Mouse (Mus musculus): Measurements from ENCODE around the gene Dtl. TPM values are rescaled to one million over a fixed set of nuclear protein-coding genes. Genes with fewer than 3 reads are reported as not detected.
A peak's percentile ranks its signal among the peaks of the same experiment; 100 is the strongest.

Dtl gene
- total and polyA plus RNA-seq, 2 experiments = 0.07 to 0.28 TPM

GRCm38 (mm10) chr1:191496676-191497075 is 78.7 kb downstream of the Dtl start:
- no peaks in the 10 kb centered on the region for H3K36me3 ChIP-seq (ENCODE audit: control insufficient read depth, insufficient read depth, low read length)
- DNase-seq (ENCODE audit: extremely low read depth, low read depth, low spot score) = no peak
- TF ChIP-seq CTCF (IDR thresholded peaks at IDR 0.05; ENCODE audit: low read depth, low read length) (no peak), POLR2A (IDR thresholded peaks at IDR 0.05; ENCODE audit: extremely low read depth, insufficient read depth, low read length) (no peak)
- no peaks in the 10 kb centered on the region for H3K27me3 ChIP-seq (ENCODE audit: control insufficient read depth, insufficient read depth, low read length)
- H3K27ac ChIP-seq (replicated peaks; ENCODE audit: insufficient read depth, low read depth, low read length) = no peak overlapping the region
- H3K79me2 ChIP-seq (ENCODE audit: control insufficient read depth, insufficient read depth, low read length) = no peaks in the 10 kb centered on the region
- 13% methylated on average over 1 of the region's 1 CpGs for WGBS
- no peak overlapping the region for H3K4me3 ChIP-seq (ENCODE audit: insufficient read depth, low read depth, low read length)
- H3K9ac ChIP-seq (ENCODE audit: low read depth, low read length) = no peak overlapping the region
- H3K4me1 ChIP-seq (ENCODE audit: control insufficient read depth, insufficient read depth, low read length) = peaks cover 16% of the 10 kb centered on the region

DNA sequence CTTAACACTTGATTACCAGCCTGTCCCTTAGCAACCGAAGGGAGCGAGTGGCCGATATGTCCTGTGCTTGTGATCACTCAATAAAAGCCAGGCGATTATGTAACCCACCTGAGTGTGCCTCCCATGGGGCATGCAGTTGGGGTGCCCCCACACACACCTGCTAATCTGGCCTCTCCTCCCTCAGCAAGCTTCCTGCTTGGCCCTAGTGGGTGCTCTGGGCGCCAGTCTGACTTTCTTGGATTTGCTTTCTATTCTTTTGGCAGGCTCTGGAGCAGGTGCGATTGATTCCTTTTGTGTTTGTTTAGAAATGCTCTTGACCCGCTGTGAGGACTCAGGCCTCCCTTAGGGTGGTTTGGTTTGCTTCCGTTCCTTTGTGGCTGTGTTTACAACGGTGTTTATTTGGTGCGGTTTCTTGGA is 80.3 kb downstream of the Dtl start:
- Histone ChIP-seq H3K27ac (replicated peaks; ENCODE audit: insufficient read depth, low read depth, low read length) (peak overlapping the region; percentile 96), H3K79me2 (ENCODE audit: control insufficient read depth, insufficient read depth, low read length) (no peaks in the 10 kb centered on the region), H3K4me3 (ENCODE audit: insufficient read depth, low read depth, low read length) (no peak overlapping the region), H3K27me3 (ENCODE audit: control insufficient read depth, insufficient read depth, low read length) (no peaks in the 10 kb centered on the region), H3K4me1 (ENCODE audit: control insufficient read depth, insufficient read depth, low read length) (peaks cover 16% of the 10 kb centered on the region), H3K36me3 (ENCODE audit: control insufficient read depth, insufficient read depth, low read length) (no peaks in the 10 kb centered on the region), H3K9ac (ENCODE audit: low read depth, low read length) (peak overlapping the region; percentile 11; the same call in 1 of the 2 replicates)
- TF ChIP-seq CTCF (IDR thresholded peaks at IDR 0.05; ENCODE audit: low read depth, low read length) = 0 out of 2 replicates have a peak, but pooled peaks have one; percentile 13
- no peak for TF ChIP-seq POLR2A (IDR thresholded peaks at IDR 0.05; ENCODE audit: extremely low read depth, insufficient read depth, low read length)
- WGBS = 17% methylated on average over 10 of the region's 10 CpGs
- peak; percentile 84 for DNase-seq (ENCODE audit: extremely low read depth, low read depth, low spot score)

DNA sequence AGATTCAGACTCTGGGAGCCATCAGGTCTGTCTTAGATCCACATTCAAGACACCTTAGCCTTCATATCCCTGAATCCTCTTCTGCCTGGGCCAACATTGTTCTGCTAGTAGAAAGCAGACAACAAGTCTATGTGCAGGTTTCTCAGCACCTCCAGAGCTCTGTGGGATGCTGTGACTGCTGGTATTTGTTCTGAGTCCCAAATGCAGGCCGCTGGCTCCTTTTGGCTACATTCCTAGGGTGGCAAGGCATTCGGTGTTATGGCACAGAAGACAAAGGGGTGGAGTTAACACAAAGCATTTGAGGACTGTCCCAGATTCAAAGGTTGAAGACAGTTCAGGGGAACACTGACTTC is 81.1 kb downstream of the Dtl start:
- Histone ChIP-seq H3K36me3 (ENCODE audit: control insufficient read depth, insufficient read depth, low read length) (no peaks in the 10 kb centered on the region), H3K9ac (ENCODE audit: low read depth, low read length) (no peak overlapping the region), H3K4me3 (ENCODE audit: insufficient read depth, low read depth, low read length) (no peak overlapping the region), H3K4me1 (ENCODE audit: control insufficient read depth, insufficient read depth, low read length) (peaks cover 16% of the 10 kb centered on the region), H3K27ac (replicated peaks; ENCODE audit: insufficient read depth, low read depth, low read length) (peak overlapping the region; percentile 96), H3K27me3 (ENCODE audit: control insufficient read depth, insufficient read depth, low read length) (no peaks in the 10 kb centered on the region), H3K79me2 (ENCODE audit: control insufficient read depth, insufficient read depth, low read length) (no peaks in the 10 kb centered on the region)
- WGBS = 17% methylated on average over 2 of the region's 2 CpGs
- DNase-seq (ENCODE audit: extremely low read depth, low read depth, low spot score) = peak; percentile 75
- TF ChIP-seq POLR2A (IDR thresholded peaks at IDR 0.05; ENCODE audit: extremely low read depth, insufficient read depth, low read length) = no peak
- TF ChIP-seq CTCF (IDR thresholded peaks at IDR 0.05; ENCODE audit: low read depth, low read length) = no peak

- no peak overlapping the region for H3K9ac ChIP-seq (ENCODE audit: low read depth, low read length)
- peaks cover 16% of the 10 kb centered on the region for H3K4me1 ChIP-seq (ENCODE audit: control insufficient read depth, insufficient read depth, low read length)
- H3K27ac ChIP-seq (replicated peaks; ENCODE audit: insufficient read depth, low read depth, low read length) = peak overlapping the region; percentile 96
- DNase-seq (ENCODE audit: extremely low read depth, low read depth, low spot score) = peak; percentile 89
- WGBS = 29% methylated on average over 13 of the region's 13 CpGs
- no peak for TF ChIP-seq POLR2A (IDR thresholded peaks at IDR 0.05; ENCODE audit: extremely low read depth, insufficient read depth, low read length)
- TF ChIP-seq CTCF (IDR thresholded peaks at IDR 0.05; ENCODE audit: low read depth, low read length) = no peak
- no peak overlapping the region for H3K4me3 ChIP-seq (ENCODE audit: insufficient read depth, low read depth, low read length)
- H3K36me3 ChIP-seq (ENCODE audit: control insufficient read depth, insufficient read depth, low read length) = no peaks in the 10 kb centered on the region
- no peaks in the 10 kb centered on the region for H3K27me3 ChIP-seq (ENCODE audit: control insufficient read depth, insufficient read depth, low read length)
- no peaks in the 10 kb centered on the region for H3K79me2 ChIP-seq (ENCODE audit: control insufficient read depth, insufficient read depth, low read length)
Measured at GRCm38 (mm10) chr1:191493476-191494302, 81.7 kb downstream of the Dtl start.

GRCm38 (mm10) chr1:191490446-191490845 is 84.9 kb downstream of the Dtl start:
- Histone ChIP-seq H3K27me3 (ENCODE audit: control insufficient read depth, insufficient read depth, low read length) (no peaks in the 10 kb centered on the region), H3K36me3 (ENCODE audit: control insufficient read depth, insufficient read depth, low read length) (no peaks in the 10 kb centered on the region), H3K4me3 (ENCODE audit: insufficient read depth, low read depth, low read length) (no peak overlapping the region), H3K9ac (ENCODE audit: low read depth, low read length) (no peak overlapping the region), H3K4me1 (ENCODE audit: control insufficient read depth, insufficient read depth, low read length) (peaks cover 17% of the 10 kb centered on the region), H3K27ac (replicated peaks; ENCODE audit: insufficient read depth, low read depth, low read length) (no peak overlapping the region), H3K79me2 (ENCODE audit: control insufficient read depth, insufficient read depth, low read length) (no peaks in the 10 kb centered on the region)
- TF ChIP-seq CTCF (IDR thresholded peaks at IDR 0.05; ENCODE audit: low read depth, low read length) (no peak), POLR2A (IDR thresholded peaks at IDR 0.05; ENCODE audit: extremely low read depth, insufficient read depth, low read length) (no peak)
- WGBS = 84% methylated on average over 7 of the region's 7 CpGs
- no peak for DNase-seq (ENCODE audit: extremely low read depth, low read depth, low spot score)

Other genes with a start within 250 kb of the Dtl start
- 1.0 and 1.9 TPM in 2 replicates for gene Tmem206, start 249.6 kb downstream of the Dtl start, total RNA-seq (2014; rRNA removed)
- 1.4 and 1.5 TPM in 2 replicates for gene Tmem206, start 249.6 kb downstream of the Dtl start, polyA plus RNA-seq (2012; rRNA removed)
- gene Ppp2r5a, start 172.3 kb downstream of the Dtl start, total RNA-seq (2014; rRNA removed) = 149 and 170 TPM in 2 replicates
- gene Ppp2r5a, start 172.3 kb downstream of the Dtl start, polyA plus RNA-seq (2012; rRNA removed) = 75.3 and 80.3 TPM in 2 replicates
- 10.9 and 11.7 TPM in 2 replicates for gene Ints7, start 92 bp upstream of the Dtl start, total RNA-seq (2014; rRNA removed)
- gene Ints7, start 92 bp upstream of the Dtl start, polyA plus RNA-seq (2012; rRNA removed) = 9.4 and 9.5 TPM in 2 replicates
- gene Lpgat1, start 142.3 kb upstream of the Dtl start, total RNA-seq (2014; rRNA removed) = 71.2 and 82.1 TPM in 2 replicates
- 19.8 and 27.9 TPM in 2 replicates for gene Lpgat1, start 142.3 kb upstream of the Dtl start, polyA plus RNA-seq (2012; rRNA removed)
- gene Nek2, start 245.9 kb upstream of the Dtl start, total RNA-seq (2014; rRNA removed) = 0.46 and 2.8 TPM in 2 replicates
- 0.28 and 0.45 TPM in 2 replicates for gene Nek2, start 245.9 kb upstream of the Dtl start, polyA plus RNA-seq (2012; rRNA removed)

Data from liver, adult 2 months (tissue).